Mouse (Mus musculus): ENCODE results near the gene Olfr1312. TPM values are rescaled to one million over a fixed set of nuclear protein-coding genes. Genes with fewer than 3 reads are reported as not detected.

The Olfr1312 gene
- polyA plus RNA-seq, 1 experiment from 2014 or later = not detected

Other genes starting within 250 kb of the Olfr1312 start
- gene Olfr1303, start 229.9 kb downstream of the Olfr1312 start, polyA plus RNA-seq (2014; fragmentation: Nextera tagmentation; extraction: Ambion mirVana) = not detected in 2 replicates
- gene Olfr1305, start 173.1 kb downstream of the Olfr1312 start, polyA plus RNA-seq (2014; fragmentation: Nextera tagmentation; extraction: Ambion mirVana) = not detected in 2 replicates
- not detected in 2 replicates for gene Olfr1306, start 134.0 kb downstream of the Olfr1312 start, polyA plus RNA-seq (2014; fragmentation: Nextera tagmentation; extraction: Ambion mirVana)
- 0.01 TPM in 1 of 2 replicates, not detected in the other for gene Olfr1307, start 100.8 kb downstream of the Olfr1312 start, polyA plus RNA-seq (2014; fragmentation: Nextera tagmentation; extraction: Ambion mirVana)
- gene Olfr1308, start 85.3 kb downstream of the Olfr1312 start, polyA plus RNA-seq (2014; fragmentation: Nextera tagmentation; extraction: Ambion mirVana) = not detected in 2 replicates
- gene Olfr1309, start 60.0 kb downstream of the Olfr1312 start, polyA plus RNA-seq (2014; fragmentation: Nextera tagmentation; extraction: Ambion mirVana) = not detected in 2 replicates
- 0.22 TPM in 1 of 2 replicates, not detected in the other for gene Olfr1310, start 37.5 kb downstream of the Olfr1312 start, polyA plus RNA-seq (2014; fragmentation: Nextera tagmentation; extraction: Ambion mirVana)
- gene Olfr1311, start 25.8 kb downstream of the Olfr1312 start, polyA plus RNA-seq (2014; fragmentation: Nextera tagmentation; extraction: Ambion mirVana) = not detected in 2 replicates
- not detected in 2 replicates for gene Olfr1313, start 27.6 kb upstream of the Olfr1312 start, polyA plus RNA-seq (2014; fragmentation: Nextera tagmentation; extraction: Ambion mirVana)
- gene Olfr1314, start 46.5 kb upstream of the Olfr1312 start, polyA plus RNA-seq (2014; fragmentation: Nextera tagmentation; extraction: Ambion mirVana) = not detected in 2 replicates
- not detected in 2 replicates for gene Olfr1315-ps1, start 65.2 kb upstream of the Olfr1312 start, polyA plus RNA-seq (2014; fragmentation: Nextera tagmentation; extraction: Ambion mirVana)
- not detected in 2 replicates for gene Olfr1316, start 84.7 kb upstream of the Olfr1312 start, polyA plus RNA-seq (2014; fragmentation: Nextera tagmentation; extraction: Ambion mirVana)
- gene Olfr1317, start 90.1 kb upstream of the Olfr1312 start, polyA plus RNA-seq (2014; fragmentation: Nextera tagmentation; extraction: Ambion mirVana) = not detected in 2 replicates
- not detected in 2 replicates for gene Olfr1318, start 104.0 kb upstream of the Olfr1312 start, polyA plus RNA-seq (2014; fragmentation: Nextera tagmentation; extraction: Ambion mirVana)
- 13.9 and 18.7 TPM in 2 replicates for gene Lpcat4, start 189.2 kb upstream of the Olfr1312 start, polyA plus RNA-seq (2014; fragmentation: Nextera tagmentation; extraction: Ambion mirVana)
- 0.05 TPM in 1 of 2 replicates, not detected in the other for gene Nutm1, start 209.1 kb upstream of the Olfr1312 start, polyA plus RNA-seq (2014; fragmentation: Nextera tagmentation; extraction: Ambion mirVana)
- 136 and 182 TPM in 2 replicates for gene Nop10, start 211.7 kb upstream of the Olfr1312 start, polyA plus RNA-seq (2014; fragmentation: Nextera tagmentation; extraction: Ambion mirVana)
- gene Slc12a6, start 215.6 kb upstream of the Olfr1312 start, polyA plus RNA-seq (2014; fragmentation: Nextera tagmentation; extraction: Ambion mirVana) = 18.6 and 25.9 TPM in 2 replicates
- not detected in 2 replicates for gene Gm21985, start 216.1 kb upstream of the Olfr1312 start, polyA plus RNA-seq (2014; fragmentation: Nextera tagmentation; extraction: Ambion mirVana)